Mouse (Mus musculus): ENCODE measurements around the gene 9030025P20Rik.

DNA sequence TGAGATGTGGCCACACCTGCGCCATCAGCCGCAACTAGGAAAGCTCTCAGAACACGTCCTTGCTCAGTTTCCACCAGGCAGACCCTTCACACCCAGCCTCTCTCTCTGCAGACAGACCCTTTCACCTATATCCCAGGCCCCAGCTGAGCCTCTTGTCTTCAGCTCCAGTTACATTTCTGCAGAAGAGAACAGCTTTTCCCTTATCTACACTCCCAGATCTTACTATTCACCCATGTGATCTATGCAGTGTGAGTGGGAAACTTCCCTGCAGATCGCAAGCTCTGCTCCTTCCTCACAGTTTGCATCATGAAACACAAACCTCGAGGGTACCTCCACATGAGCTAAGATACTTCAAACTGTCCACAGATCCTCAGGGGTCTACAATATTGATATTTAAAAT lies 46.8 kb upstream of the 9030025P20Rik start:
- TF ChIP-seq POLR2A (IDR thresholded peaks at IDR 0.05; ENCODE audit: borderline replicate concordance, low read depth, low read length), result no peak
- no peak for TF ChIP-seq CTCF (IDR thresholded peaks at IDR 0.05; ENCODE audit: low read depth, low read length)
